Mouse (Mus musculus): Measurements from ENCODE around the gene Arhgef26. TPM values are rescaled to one million over a fixed set of nuclear protein-coding genes. Genes with fewer than 3 reads are reported as not detected.
A peak's percentile ranks its signal among the peaks of the same experiment; 100 is the strongest.

Gene Arhgef26
- polyA plus RNA-seq, 1 experiment from 2014 or later, result 19.6 TPM

DNA sequence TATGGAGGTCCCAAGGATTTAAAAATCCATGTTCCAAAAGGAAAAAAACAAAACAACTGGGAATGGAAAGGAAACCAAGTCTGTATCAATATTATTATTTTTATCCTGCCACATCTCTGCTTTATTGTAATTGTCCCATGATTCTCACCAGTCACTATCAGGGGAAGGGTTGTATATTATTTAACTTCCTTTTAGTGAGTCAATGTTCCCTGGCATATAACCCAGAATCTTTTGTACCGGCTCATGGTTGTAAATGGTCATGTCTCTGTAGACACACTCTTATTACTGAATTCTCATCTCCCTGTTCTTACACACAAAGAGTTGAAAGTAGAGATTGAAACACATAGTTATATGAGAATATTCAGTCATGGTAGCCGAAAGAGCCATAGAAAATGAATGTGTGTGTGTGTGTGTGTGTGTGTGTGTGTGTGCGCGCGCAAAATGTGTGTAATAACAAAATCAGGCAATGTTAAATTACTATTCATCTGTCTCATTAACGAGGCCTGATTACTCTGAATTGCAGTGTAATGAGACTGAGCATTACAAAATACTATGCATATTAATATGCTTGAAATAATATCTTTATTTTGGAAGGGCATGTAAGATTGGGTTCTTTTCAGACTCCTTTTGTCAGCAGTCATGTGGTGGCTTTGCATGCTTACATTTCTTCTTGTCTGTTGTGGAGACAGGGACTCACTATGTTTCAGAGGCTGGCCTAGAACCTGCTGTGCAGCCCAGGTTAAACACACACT lies 80.4 kb downstream of the Arhgef26 start:
- no peaks in the 10 kb centered on the region for H3K27me3 ChIP-seq (ENCODE audit: control insufficient read depth, insufficient read depth, low read depth, low read length)
- ATAC-seq (ENCODE audit: low read depth), result no peak
- H3K4me3 ChIP-seq (ENCODE audit: low read length), result no peak overlapping the region
- no peak overlapping the region for H3K27ac ChIP-seq (ENCODE audit: low read length)
- peaks cover 2% of the 10 kb centered on the region; the same call in 1 of the 2 replicates for H3K4me1 ChIP-seq (replicated peaks; ENCODE audit: control insufficient read depth, insufficient read depth, low read length)
- 90% methylated on average over 6 of the region's 6 CpGs for WGBS
- H3K4me2 ChIP-seq (ENCODE audit: low read depth, low read length), result no peak overlapping the region
- H3K36me3 ChIP-seq (ENCODE audit: control insufficient read depth, insufficient read depth, low read length), result peaks cover 4% of the 10 kb centered on the region; the same call in 1 of the 2 replicates
- H3K9ac ChIP-seq (ENCODE audit: low read length), result no peak overlapping the region
- no peaks in the 10 kb centered on the region for H3K9me3 ChIP-seq (ENCODE audit: control insufficient read depth, low read length)

DNA sequence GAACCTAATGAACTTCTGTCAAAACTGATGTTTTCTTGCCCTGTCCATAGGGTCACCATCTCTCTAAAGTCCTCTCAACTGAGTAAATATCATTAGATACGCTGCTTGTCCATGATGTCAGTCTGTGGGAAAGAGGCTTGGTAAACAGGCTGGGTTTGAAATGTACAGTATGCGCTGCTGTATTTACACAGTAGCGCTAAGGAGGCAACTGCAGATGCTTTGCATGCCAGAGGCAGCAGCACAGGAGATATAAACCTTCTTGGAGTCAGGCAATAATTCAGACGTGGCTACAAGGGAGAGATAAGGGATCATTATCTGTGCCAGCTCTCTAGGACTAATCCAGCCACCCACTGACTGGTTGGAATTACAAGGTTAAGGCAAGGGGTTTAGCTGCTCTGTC lies 95.5 kb downstream of the Arhgef26 start:
- Histone ChIP-seq H3K27ac (ENCODE audit: low read length) (no peak overlapping the region), H3K9ac (ENCODE audit: low read length) (no peak overlapping the region), H3K4me1 (replicated peaks; ENCODE audit: control insufficient read depth, insufficient read depth, low read length) (no peaks in the 10 kb centered on the region), H3K9me3 (ENCODE audit: control insufficient read depth, low read length) (no peaks in the 10 kb centered on the region), H3K27me3 (ENCODE audit: control insufficient read depth, insufficient read depth, low read depth, low read length) (no peaks in the 10 kb centered on the region), H3K4me3 (ENCODE audit: low read length) (no peak overlapping the region), H3K36me3 (ENCODE audit: control insufficient read depth, insufficient read depth, low read length) (no peaks in the 10 kb centered on the region; the same call in 1 of the 2 replicates), H3K4me2 (ENCODE audit: low read depth, low read length) (no peak overlapping the region)
- ATAC-seq (ENCODE audit: low read depth), result peak; percentile 79
- WGBS, result 35% methylated on average over 4 of the region's 4 CpGs

DNA sequence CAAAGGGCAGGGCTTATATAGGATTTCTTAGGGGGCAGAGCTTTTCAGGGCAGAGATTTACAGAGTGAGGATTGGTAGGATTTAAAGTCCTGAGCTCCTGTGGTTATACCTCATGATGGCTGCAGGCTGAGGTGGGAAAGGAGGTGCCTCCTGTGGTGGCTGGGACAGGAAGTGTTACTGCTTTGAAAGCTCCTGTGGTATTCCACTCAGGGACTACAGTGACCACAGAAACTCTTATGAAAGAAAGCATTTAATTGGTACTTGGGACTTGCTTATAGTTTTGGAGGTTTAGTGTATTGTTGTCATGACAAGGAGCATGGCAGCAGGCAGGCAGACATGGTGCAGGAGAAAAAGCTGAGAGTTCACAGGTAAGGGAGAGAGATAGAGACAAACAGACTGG lies 97.8 kb downstream of the Arhgef26 start:
- ATAC-seq (ENCODE audit: low read depth), result no peak
- no peak overlapping the region for H3K27ac ChIP-seq (ENCODE audit: low read length)

DNA sequence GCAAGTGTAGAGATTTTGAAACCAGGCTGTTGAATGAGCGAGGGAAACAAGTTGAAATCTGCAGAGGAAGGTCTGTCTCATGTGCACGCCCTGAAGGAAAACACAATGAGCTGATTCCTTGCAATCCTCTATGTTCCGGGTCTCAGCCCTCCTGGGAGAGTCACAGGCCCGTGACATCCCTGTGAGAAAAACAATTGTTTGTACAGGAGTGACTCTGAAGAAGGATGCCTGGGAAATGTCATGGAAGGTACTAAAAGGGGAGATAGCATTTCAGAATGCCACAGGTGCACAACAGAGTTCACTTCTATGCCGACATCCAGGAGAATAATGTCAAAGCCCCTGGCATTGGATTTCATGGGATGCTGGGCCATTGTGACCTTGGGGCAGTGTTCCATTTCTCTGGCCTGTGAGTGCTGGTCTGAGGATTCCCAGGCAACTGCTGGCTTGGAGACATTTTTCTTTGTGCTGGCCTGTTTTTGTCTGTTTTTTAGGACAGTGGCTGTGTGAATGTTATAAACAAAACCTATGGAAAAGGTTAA lies 102.4 kb downstream of the Arhgef26 start:
- no peak overlapping the region for H3K9ac ChIP-seq (ENCODE audit: low read length)
- 68% methylated on average over 5 of the region's 5 CpGs for WGBS
- no peak overlapping the region for H3K27ac ChIP-seq (ENCODE audit: low read length)
- no peak overlapping the region for H3K4me2 ChIP-seq (ENCODE audit: low read depth, low read length)
- H3K4me1 ChIP-seq (replicated peaks; ENCODE audit: control insufficient read depth, insufficient read depth, low read length), result no peaks in the 10 kb centered on the region
- ATAC-seq (ENCODE audit: low read depth), result no peak
- H3K9me3 ChIP-seq (ENCODE audit: control insufficient read depth, low read length), result no peaks in the 10 kb centered on the region
- no peaks in the 10 kb centered on the region for H3K27me3 ChIP-seq (ENCODE audit: control insufficient read depth, insufficient read depth, low read depth, low read length)
- H3K4me3 ChIP-seq (ENCODE audit: low read length), result no peak overlapping the region
- H3K36me3 ChIP-seq (ENCODE audit: control insufficient read depth, insufficient read depth, low read length), result no peaks in the 10 kb centered on the region; the same call in 1 of the 2 replicates

More for the DNA sequence above, 97.8 kb downstream of the Arhgef26 start:
- no peaks in the 10 kb centered on the region for H3K9me3 ChIP-seq (ENCODE audit: control insufficient read depth, low read length)
- H3K4me3 ChIP-seq (ENCODE audit: low read length), result no peak overlapping the region
- no peaks in the 10 kb centered on the region; the same call in 1 of the 2 replicates for H3K36me3 ChIP-seq (ENCODE audit: control insufficient read depth, insufficient read depth, low read length)
- no peaks in the 10 kb centered on the region for H3K4me1 ChIP-seq (replicated peaks; ENCODE audit: control insufficient read depth, insufficient read depth, low read length)
- H3K9ac ChIP-seq (ENCODE audit: low read length), result no peak overlapping the region
- no peaks in the 10 kb centered on the region for H3K27me3 ChIP-seq (ENCODE audit: control insufficient read depth, insufficient read depth, low read depth, low read length)
- H3K4me2 ChIP-seq (ENCODE audit: low read depth, low read length), result no peak overlapping the region

DNA sequence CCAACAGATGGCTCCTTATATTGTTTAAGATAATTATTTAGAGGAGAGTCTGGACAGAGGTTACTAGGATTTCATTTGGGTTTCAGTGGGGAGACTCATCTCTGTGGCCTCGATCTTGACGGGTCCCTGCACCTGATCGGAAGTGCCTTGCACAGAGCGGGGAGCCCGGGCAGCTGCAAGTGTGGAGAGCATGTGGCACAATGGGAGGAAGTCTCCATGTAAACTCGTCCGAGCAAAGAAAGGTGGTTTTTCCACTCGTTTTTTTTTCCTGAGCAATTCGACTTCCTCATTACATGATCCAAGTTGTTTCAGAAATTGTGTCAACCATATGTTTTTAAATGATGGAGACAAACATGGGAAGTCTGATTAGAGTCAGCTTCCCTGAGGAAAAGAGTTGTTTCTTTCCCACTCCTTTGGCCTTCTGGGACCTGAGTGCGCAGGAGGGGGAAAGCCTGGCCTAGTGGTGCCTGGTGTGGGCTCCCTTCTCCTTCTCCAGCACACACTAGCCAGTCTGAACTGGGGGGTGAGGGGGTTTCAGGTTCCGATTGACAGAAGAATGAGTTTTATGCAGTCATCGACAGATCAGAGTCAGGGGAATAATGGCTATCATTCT lies 105.5 kb downstream of the Arhgef26 start:
- H3K36me3 ChIP-seq (ENCODE audit: control insufficient read depth, insufficient read depth, low read length), result peaks cover 7% of the 10 kb centered on the region
- no peaks in the 10 kb centered on the region for H3K9me3 ChIP-seq (ENCODE audit: control insufficient read depth, low read length)
- no peak overlapping the region for H3K4me3 ChIP-seq (ENCODE audit: low read length)
- no peak overlapping the region for H3K9ac ChIP-seq (ENCODE audit: low read length)
- 71% methylated on average over 12 of the region's 12 CpGs for WGBS
- H3K4me1 ChIP-seq (replicated peaks; ENCODE audit: control insufficient read depth, insufficient read depth, low read length), result no peaks in the 10 kb centered on the region
- no peak overlapping the region for H3K4me2 ChIP-seq (ENCODE audit: low read depth, low read length)
- H3K27me3 ChIP-seq (ENCODE audit: control insufficient read depth, insufficient read depth, low read depth, low read length), result no peaks in the 10 kb centered on the region
- peak overlapping the region; percentile 70 for H3K27ac ChIP-seq (ENCODE audit: low read length)
- peak; percentile 90 for ATAC-seq (ENCODE audit: low read depth)

DNA sequence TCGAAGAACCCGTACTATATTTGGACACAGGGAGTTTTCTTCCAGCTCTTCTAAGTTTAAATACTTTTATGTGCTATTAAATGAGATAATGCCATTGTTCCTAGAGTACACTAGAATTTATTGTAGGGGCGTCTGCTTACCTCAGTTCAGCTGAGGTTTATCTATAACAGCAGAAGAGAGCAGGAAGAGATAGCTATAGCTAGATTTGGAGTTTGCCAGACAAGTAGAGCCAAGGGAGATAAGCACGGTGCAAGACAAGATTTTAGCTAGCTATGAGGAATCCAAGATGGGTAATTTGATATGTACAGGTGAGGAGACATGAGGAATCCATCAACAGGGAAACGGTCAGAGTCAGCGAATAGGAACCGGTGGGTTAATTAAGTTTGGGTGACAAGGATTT lies 108.1 kb downstream of the Arhgef26 start:
- Histone ChIP-seq H3K36me3 (ENCODE audit: control insufficient read depth, insufficient read depth, low read length) (peaks cover 11% of the 10 kb centered on the region), H3K9ac (ENCODE audit: low read length) (no peak overlapping the region), H3K27me3 (ENCODE audit: control insufficient read depth, insufficient read depth, low read depth, low read length) (no peaks in the 10 kb centered on the region), H3K4me1 (replicated peaks; ENCODE audit: control insufficient read depth, insufficient read depth, low read length) (no peaks in the 10 kb centered on the region), H3K4me2 (ENCODE audit: low read depth, low read length) (no peak overlapping the region), H3K27ac (ENCODE audit: low read length) (no peak overlapping the region), H3K4me3 (ENCODE audit: low read length) (no peak overlapping the region), H3K9me3 (ENCODE audit: control insufficient read depth, low read length) (no peaks in the 10 kb centered on the region)
- 73% methylated on average over 7 of the region's 7 CpGs for WGBS
- no peak for ATAC-seq (ENCODE audit: low read depth)

DNA sequence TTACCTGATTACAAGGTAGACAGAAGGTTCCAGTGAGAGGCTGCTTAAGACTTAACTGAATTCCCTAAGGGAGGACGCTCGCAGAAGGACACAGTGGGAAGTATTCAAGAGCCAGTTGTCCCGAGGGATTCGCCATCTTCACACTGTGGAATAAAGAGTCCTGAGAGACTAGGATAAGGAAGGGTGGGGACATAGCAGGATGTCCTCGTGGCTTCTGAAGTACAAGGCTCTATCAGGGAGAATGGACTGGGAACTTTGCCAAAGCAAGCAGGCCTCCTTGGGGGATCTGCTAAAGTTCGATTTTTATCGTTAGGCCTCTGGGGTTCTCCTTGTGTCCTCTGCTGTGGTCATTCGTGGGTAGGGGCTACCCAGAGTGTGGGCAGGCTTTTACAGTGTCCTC lies 109.0 kb downstream of the Arhgef26 start:
- Histone ChIP-seq H3K27ac (ENCODE audit: low read length) (no peak overlapping the region), H3K4me1 (replicated peaks; ENCODE audit: control insufficient read depth, insufficient read depth, low read length) (no peaks in the 10 kb centered on the region), H3K4me2 (ENCODE audit: low read depth, low read length) (no peak overlapping the region), H3K9me3 (ENCODE audit: control insufficient read depth, low read length) (no peaks in the 10 kb centered on the region), H3K9ac (ENCODE audit: low read length) (no peak overlapping the region), H3K4me3 (ENCODE audit: low read length) (no peak overlapping the region), H3K27me3 (ENCODE audit: control insufficient read depth, insufficient read depth, low read depth, low read length) (no peaks in the 10 kb centered on the region), H3K36me3 (ENCODE audit: control insufficient read depth, insufficient read depth, low read length) (peaks cover 11% of the 10 kb centered on the region)
- no peak for ATAC-seq (ENCODE audit: low read depth)
- WGBS, result 45% methylated on average over 8 of the region's 8 CpGs

DNA sequence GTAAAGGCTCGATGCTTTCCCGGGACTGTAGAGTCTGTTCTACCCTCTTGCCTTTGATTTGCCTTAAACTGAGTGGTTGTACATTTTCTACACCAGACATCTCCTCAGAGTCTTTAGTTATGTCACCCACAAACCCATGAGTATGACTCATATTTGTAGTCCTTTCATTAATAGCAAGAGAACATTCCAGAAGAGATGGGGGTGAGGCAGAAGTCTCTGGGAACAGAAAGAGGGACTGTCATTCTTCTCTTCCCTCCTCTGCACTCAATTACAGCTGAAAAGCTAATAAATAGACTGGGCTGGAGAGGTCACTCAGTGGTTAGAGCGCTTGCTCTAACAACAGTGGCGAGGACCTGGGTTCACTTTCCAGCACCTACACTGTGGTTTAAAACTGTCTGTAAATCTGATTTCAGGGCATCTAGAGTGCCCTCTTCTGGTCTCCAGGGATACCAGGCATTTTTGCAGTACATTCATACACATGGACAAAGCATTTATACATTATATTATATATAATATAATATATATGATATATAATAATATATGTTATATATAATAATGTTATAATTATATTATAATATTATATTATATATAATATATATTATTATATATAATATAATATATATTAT lies 111.8 kb downstream of the Arhgef26 start:
- no peak overlapping the region for H3K27ac ChIP-seq (ENCODE audit: low read length)
- 90% methylated on average over 4 of the region's 4 CpGs for WGBS

DNA sequence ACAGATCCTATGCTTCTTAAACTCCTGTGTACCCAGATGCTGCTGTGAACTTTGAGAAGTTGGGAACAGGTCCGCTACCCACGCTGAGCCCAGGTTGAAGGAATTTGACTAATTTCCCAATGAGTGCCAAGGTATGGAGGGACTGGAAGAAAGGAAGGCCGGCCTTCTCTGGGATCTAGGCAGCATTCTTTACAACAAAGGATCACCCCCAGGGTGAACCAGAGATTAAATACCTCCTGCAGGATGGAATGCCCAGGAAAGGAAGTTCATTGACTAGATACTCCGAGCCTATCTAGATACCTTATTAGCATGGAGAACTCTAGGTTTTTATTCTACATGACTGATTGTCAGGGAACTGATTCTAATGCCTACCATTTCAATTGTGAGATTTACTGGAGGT lies 114.8 kb downstream of the Arhgef26 start:
- H3K4me3 ChIP-seq (ENCODE audit: low read length), result no peak overlapping the region
- H3K27ac ChIP-seq (ENCODE audit: low read length), result no peak overlapping the region
- no peak overlapping the region for H3K4me2 ChIP-seq (ENCODE audit: low read depth, low read length)
- no peaks in the 10 kb centered on the region; the same call in 1 of the 2 replicates for H3K4me1 ChIP-seq (replicated peaks; ENCODE audit: control insufficient read depth, insufficient read depth, low read length)
- peaks cover 10% of the 10 kb centered on the region for H3K36me3 ChIP-seq (ENCODE audit: control insufficient read depth, insufficient read depth, low read length)
- H3K9me3 ChIP-seq (ENCODE audit: control insufficient read depth, low read length), result no peaks in the 10 kb centered on the region
- no peak for ATAC-seq (ENCODE audit: low read depth)
- no peak overlapping the region for H3K9ac ChIP-seq (ENCODE audit: low read length)
- H3K27me3 ChIP-seq (ENCODE audit: control insufficient read depth, insufficient read depth, low read depth, low read length), result no peaks in the 10 kb centered on the region
- 43% methylated on average over 4 of the region's 4 CpGs for WGBS

More for the DNA sequence above, 111.8 kb downstream of the Arhgef26 start:
- no peaks in the 10 kb centered on the region for H3K27me3 ChIP-seq (ENCODE audit: control insufficient read depth, insufficient read depth, low read depth, low read length)
- H3K4me1 ChIP-seq (replicated peaks; ENCODE audit: control insufficient read depth, insufficient read depth, low read length), result no peaks in the 10 kb centered on the region; the same call in 1 of the 2 replicates
- H3K4me3 ChIP-seq (ENCODE audit: low read length), result no peak overlapping the region
- no peak overlapping the region for H3K9ac ChIP-seq (ENCODE audit: low read length)
- peaks cover 11% of the 10 kb centered on the region for H3K36me3 ChIP-seq (ENCODE audit: control insufficient read depth, insufficient read depth, low read length)
- no peak overlapping the region for H3K4me2 ChIP-seq (ENCODE audit: low read depth, low read length)
- no peaks in the 10 kb centered on the region for H3K9me3 ChIP-seq (ENCODE audit: control insufficient read depth, low read length)
- ATAC-seq (ENCODE audit: low read depth), result no peak

Measured in lung, embryonic 16.5 days (tissue).